Mouse (Mus musculus) E14TG2a.4 (cell line): ENCODE results near the gene Stox2.

Experiments
- H3K27me3 ChIP-seq: 2 replicates; pipeline ENCODE4 v1.6.1; 2014; ENCODE audit warnings: low read length, control low read depth; ENCODE audit not compliant: insufficient read depth
- H3K36me3 ChIP-seq: 2 replicates; pipeline ENCODE4 v1.6.1; 2014; ENCODE audit warnings: low read length, control low read depth; ENCODE audit not compliant: insufficient read depth
- H3K4me1 ChIP-seq: replicated peaks from 2 replicates; pipeline ENCODE4 v1.6.1; 2014; ENCODE audit warnings: low read depth, low read length, control low read depth
- H3K4me3 ChIP-seq: replicated peaks from 2 replicates; pipeline ENCODE4 v1.5.1; 2014; ENCODE audit warnings: mild to moderate bottlenecking, low read length
- H3K9me3 ChIP-seq: 2 replicates; pipeline ENCODE4 v1.6.1; 2014; ENCODE audit warnings: low read length, control low read depth
- CTCF ChIP-seq: conservative IDR thresholded peaks from 2 replicates; pipeline ENCODE4 v1.5.1; 2014; ENCODE audit warnings: low read length
- NANOG ChIP-seq: IDR thresholded peaks from 2 replicates; pipeline ENCODE4 v1.6.1; 2014; ENCODE audit warnings: borderline replicate concordance, low read length, mixed read lengths
- POU5F1 ChIP-seq: IDR thresholded peaks from 2 replicates; pipeline ENCODE4 v1.6.1; 2014; ENCODE audit warnings: low read length, borderline replicate concordance

Stox2 gene

DNA sequence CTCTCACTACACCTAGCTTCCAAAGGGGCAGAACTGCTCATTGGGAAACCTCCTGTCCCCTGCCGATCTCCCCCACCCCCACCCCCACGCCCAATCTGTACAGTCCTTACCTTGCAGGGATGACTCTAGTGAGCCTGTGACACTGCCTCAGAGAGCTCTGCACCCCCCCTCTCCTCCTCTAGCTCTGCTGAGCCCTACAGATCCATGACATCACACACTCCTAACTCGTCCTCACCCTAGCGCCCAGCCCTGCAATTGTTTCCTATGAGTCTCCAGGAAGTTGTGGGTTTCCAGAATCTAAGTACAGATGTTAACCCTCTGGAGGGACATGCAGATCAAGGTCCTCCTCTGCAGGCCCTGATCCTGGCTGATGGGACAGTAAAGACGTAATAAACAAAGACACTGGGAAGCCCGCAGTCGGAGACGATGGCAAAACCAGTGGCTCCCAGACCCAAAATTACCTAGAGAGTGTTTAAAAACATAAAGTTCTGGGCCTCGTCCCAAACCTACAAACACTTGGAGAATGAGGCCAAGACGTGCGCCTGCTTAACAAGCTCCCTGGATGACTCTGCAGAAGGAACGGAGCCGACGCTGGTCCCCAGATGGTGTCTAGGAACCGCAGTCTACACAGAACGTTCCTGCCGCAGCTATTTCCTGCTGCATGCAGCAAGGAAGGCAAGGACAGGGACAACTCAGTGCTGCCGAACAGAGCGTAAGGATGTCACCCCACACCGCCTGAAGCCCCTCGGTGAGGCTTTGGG is 177.9 kb downstream of the Stox2 start:
- Histone ChIP-seq H3K4me1 (peaks cover 16% of the 10 kb centered on the region), H3K27me3 (no peaks in the 10 kb centered on the region), H3K4me3 (peak overlapping the region; percentile 71), H3K9me3 (no peaks in the 10 kb centered on the region), H3K36me3 (no peaks in the 10 kb centered on the region)
- TF ChIP-seq POU5F1: no peak
- no peak for TF ChIP-seq CTCF
- no peak for TF ChIP-seq NANOG

DNA sequence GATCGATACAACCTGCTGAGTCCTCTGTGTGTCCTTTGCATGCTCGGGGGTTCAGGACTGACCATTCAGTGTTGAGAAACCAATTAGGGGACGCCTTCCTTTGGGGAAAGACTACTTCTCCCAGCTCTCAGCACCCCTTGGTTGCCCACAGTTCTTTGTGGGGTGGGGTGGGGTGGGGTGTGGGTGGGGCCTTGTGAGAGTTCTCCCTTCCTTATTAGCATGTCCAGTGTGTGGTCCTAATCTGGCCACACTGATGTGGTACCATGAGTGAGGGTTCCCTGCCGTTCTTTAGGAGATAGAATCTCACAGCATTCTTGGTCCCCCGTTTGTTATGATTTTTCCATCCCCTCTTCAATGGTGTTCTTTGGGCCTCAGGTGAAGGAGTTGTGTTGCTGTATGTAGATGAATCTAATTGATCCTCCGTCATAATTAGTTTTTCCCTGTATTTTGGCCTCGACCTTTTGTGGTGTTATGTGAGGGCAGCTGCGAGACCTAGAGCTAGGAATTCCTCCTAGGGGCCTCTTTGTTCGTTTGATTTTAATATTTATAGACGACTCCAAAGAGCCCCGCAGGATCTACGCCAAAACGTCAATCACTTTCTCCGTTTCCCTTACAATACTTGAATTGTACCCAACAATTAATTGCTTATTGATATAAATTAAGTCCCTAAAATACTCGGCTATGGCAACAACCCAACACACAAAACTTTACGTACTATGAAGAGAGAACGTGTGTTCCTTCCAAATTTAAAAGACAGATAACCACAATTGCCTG is 182.9 kb downstream of the Stox2 start:
- no peak for TF ChIP-seq CTCF
- no peak for TF ChIP-seq POU5F1
- no peak for TF ChIP-seq NANOG

DNA sequence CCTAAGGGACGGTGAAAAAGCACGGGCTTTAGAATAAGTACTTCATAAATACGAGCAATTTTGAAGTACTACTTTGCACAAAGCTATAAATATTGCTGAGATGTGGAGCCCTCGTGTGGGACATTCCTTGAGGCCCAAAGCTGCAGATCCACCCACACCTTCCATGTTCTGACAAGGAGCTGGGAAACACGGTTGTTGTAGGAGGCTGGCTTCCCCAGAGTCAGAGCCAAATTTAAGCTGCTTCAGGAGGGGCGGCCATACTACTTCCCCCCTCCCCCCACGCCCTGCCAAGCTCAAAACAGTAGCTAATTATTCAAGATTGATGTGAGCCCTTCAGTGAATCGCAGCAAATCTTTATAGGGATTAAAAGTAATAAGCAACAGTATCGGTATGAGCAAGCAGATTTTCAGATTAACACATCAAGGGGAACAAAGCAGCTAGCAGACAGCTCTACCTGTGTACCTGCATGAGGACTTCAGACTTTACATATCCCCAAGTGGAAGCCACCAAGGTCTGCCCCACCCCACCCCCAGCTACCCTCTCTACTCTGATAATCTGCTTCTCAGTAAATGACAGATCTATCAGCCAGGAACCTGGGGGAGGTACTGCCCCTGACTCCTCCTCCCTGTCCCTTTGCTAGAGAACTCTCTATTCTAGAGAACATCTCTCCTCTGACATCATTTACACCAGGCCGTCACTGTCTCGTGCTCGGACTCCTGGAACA is 185.2 kb downstream of the Stox2 start:
- no peak for TF ChIP-seq NANOG
- TF ChIP-seq POU5F1: no peak
- TF ChIP-seq CTCF: no peak
- no peak overlapping the region for H3K4me3 ChIP-seq
- H3K4me1 ChIP-seq: peaks cover 8% of the 10 kb centered on the region
- no peaks in the 10 kb centered on the region for H3K27me3 ChIP-seq
- H3K9me3 ChIP-seq: no peaks in the 10 kb centered on the region
- no peaks in the 10 kb centered on the region for H3K36me3 ChIP-seq

More for the DNA sequence above, 182.9 kb downstream of the Stox2 start:
- Histone ChIP-seq H3K36me3 (no peaks in the 10 kb centered on the region), H3K9me3 (no peaks in the 10 kb centered on the region), H3K27me3 (no peaks in the 10 kb centered on the region), H3K4me1 (peaks cover 16% of the 10 kb centered on the region), H3K4me3 (no peak overlapping the region)

DNA sequence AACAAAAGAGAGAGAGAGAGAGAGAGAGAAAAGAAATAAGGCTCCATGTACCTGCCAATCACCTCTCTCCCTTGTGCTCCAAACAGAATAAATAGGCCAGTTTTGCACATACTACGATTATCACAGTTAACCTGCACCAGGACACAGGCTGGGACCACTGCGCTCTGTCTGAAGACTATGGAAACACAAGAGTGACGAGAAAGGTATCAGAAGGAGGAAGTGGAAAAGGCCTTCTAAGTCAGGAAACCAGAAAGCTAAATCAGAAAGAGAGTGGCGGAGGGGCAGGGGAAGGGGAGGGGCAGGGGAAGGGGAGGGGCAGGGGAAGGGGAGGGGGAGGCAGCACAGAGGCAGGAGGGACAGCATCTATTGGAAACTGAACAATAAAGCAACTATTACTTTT is 195.3 kb downstream of the Stox2 start:
- H3K4me3 ChIP-seq: no peak overlapping the region
- no peak for TF ChIP-seq NANOG
- TF ChIP-seq CTCF: no peak
- TF ChIP-seq POU5F1: no peak
- peaks cover 5% of the 10 kb centered on the region for H3K27me3 ChIP-seq
- no peaks in the 10 kb centered on the region for H3K9me3 ChIP-seq
- 0 out of 2 replicates have a peak, but pooled peaks cover 5% of the 10 kb centered on the region for H3K4me1 ChIP-seq
- H3K36me3 ChIP-seq: no peaks in the 10 kb centered on the region

DNA sequence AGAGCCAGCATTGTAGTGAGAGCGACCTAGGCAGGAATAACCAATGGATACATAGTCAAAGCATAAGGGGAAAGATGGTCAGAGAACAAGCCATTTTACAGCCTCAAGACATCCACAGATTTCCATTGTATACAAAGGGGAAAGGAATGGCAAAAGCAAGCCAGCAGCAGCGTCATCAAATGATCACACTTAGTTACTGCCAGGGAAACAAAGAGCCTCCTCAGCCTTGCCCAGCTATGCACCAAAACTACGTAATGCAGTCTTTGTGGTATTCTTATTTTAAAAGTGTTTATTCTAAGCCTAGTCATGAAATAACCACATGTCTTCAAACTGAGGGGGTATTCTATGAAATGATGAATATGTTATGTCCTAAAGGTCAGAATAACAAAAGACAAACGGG is 201.0 kb downstream of the Stox2 start:
- no peaks in the 10 kb centered on the region for H3K9me3 ChIP-seq
- no peak overlapping the region for H3K4me3 ChIP-seq
- peaks cover 31% of the 10 kb centered on the region for H3K4me1 ChIP-seq
- TF ChIP-seq NANOG: no peak
- no peak for TF ChIP-seq CTCF
- no peaks in the 10 kb centered on the region for H3K36me3 ChIP-seq
- H3K27me3 ChIP-seq: peaks cover 11% of the 10 kb centered on the region

DNA sequence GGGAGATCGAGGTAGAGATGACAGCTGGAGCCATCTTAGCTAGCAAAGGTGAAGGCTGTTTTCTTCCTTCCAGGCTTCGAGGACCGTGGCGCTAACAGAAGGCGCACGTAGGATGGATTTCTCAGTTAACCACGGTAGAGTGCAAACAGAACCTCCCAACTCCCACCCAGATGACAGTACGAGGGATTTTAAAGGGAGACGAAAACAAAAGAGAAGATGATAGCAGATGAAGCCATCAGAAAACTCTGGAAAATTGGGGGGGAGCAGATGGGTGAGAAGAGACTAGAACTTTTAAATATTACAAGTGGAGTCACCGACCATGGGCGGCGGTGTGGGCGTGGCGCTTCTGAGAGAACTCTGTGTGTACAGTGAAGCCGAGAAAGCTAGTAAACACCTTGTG is 202.0 kb downstream of the Stox2 start:
- no peaks in the 10 kb centered on the region for H3K36me3 ChIP-seq
- H3K27me3 ChIP-seq: peaks cover 11% of the 10 kb centered on the region
- H3K4me3 ChIP-seq: peak overlapping the region; percentile 37
- no peaks in the 10 kb centered on the region for H3K9me3 ChIP-seq
- TF ChIP-seq POU5F1: no peak
- TF ChIP-seq NANOG: no peak
- no peak for TF ChIP-seq CTCF
- H3K4me1 ChIP-seq: peaks cover 30% of the 10 kb centered on the region

DNA sequence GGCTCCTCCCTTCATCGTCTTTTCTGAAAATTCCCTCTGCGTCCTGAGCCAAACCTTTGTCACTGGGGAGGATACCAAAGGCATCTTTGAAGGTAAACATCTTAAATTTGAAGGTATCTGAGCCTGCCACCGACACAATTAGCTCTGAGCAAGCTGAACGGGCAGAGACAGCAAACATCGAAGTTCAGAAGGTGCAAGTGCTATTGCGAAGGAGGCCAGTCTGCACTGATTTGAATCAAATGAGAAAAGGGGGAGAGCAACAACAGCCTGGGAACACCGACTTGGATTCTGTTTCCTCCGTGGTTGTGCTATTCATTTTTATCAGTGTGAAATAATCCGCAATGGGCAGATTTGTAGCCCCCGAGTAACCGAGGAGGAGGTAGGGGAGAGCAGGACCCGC is 202.5 kb downstream of the Stox2 start:
- peak overlapping the region; percentile 37 for H3K4me3 ChIP-seq
- peaks cover 30% of the 10 kb centered on the region for H3K4me1 ChIP-seq
- peaks cover 9% of the 10 kb centered on the region for H3K27me3 ChIP-seq
- TF ChIP-seq POU5F1: no peak
- TF ChIP-seq NANOG: no peak
- no peak for TF ChIP-seq CTCF
- H3K9me3 ChIP-seq: no peaks in the 10 kb centered on the region
- H3K36me3 ChIP-seq: no peaks in the 10 kb centered on the region

DNA sequence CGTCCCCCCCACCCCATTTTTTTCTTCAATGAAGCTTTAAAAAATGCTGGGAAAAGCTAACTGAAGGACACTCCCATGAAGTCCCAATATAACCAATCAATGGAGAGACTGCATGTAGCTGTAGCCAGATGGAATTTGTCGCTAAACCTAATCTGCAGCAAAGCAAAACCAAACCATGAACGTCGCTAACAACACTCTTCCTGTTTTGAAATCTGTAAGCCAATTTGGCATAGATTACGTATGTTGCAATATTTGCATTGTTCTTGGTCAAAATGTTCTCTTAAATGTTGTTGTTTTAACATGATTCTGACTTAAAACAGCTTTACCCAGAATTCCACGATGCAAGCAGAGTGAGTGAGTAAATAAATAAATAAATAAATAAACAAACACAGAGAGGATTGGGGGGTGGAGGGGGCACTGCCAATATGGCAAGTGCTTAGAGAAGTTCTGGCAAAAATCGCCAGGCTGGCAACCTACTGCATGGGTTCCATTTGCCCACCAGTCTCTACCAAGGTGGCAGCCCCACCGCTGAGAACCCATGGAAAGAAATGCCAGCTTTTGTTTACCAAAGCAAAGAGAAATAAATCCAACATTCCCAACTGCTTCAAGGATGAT is 203.0 kb downstream of the Stox2 start:
- H3K4me3 ChIP-seq: no peak overlapping the region
- peaks cover 6% of the 10 kb centered on the region for H3K27me3 ChIP-seq
- H3K4me1 ChIP-seq: peaks cover 30% of the 10 kb centered on the region
- no peaks in the 10 kb centered on the region for H3K36me3 ChIP-seq
- no peaks in the 10 kb centered on the region for H3K9me3 ChIP-seq
- TF ChIP-seq CTCF (no peak), NANOG (no peak), POU5F1 (no peak)
